Mouse (Mus musculus): ENCODE measurements at regions not wholly inside any gene's neighbourhood (a gene's known extent, or its start where the extent isn't known, plus 50 kb on each side); places are given as distances from the start of the nearest gene placed in this dataset.

DNA sequence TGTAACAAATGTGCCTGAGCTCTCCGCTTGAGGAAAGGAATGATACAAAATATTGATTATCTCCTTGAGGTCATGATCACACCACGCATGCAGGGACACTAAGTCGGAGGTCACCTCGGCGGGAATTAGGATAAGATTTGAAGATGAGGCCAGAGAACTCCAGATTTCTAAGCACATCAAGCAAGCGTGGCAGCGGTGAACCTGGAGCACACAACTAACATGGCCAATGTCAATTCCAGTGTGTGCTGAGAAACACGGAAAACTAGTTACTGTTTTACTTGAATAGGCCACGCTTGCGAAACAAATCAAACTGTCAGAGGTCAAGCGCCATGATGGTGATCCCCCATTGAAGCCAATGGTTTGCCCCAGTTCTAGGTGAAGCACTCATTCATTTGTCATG lies 743.3 kb upstream of the Sox9 start:
- no peak for TF ChIP-seq USF1 (IDR thresholded peaks at IDR 0.05; ENCODE audit: low read depth)
- no peak for TF ChIP-seq E2F4 (IDR thresholded peaks at IDR 0.05; ENCODE audit: insufficient read depth)
- no peak for TF ChIP-seq POLR2AphosphoS2 (IDR thresholded peaks at IDR 0.05; ENCODE audit: insufficient read length, low read depth)
- TF ChIP-seq POLR2A (IDR thresholded peaks at IDR 0.05; ENCODE audit: insufficient read length, low read depth) = no peak
- TF ChIP-seq TCF12 (IDR thresholded peaks at IDR 0.05; ENCODE audit: insufficient read depth, poor library complexity, severe bottlenecking) = no peak
- TF ChIP-seq TCF3 (IDR thresholded peaks at IDR 0.05; ENCODE audit: insufficient read length, low read depth) = no peak
- TF ChIP-seq MAX (IDR thresholded peaks at IDR 0.05; ENCODE audit: low read depth) = no peak
- no peak for TF ChIP-seq CEBPB (IDR thresholded peaks at IDR 0.05; ENCODE audit: insufficient read depth, poor library complexity, severe bottlenecking)
- TF ChIP-seq MYOD1 (IDR thresholded peaks at IDR 0.05; ENCODE audit: control insufficient read depth in 1 of 3, insufficient read length in 2 of 3, low read depth in 2 of 3) = no peak
- no peak for TF ChIP-seq REST (IDR thresholded peaks at IDR 0.05; ENCODE audit: insufficient read depth, insufficient read length)
- TF ChIP-seq MYOG (IDR thresholded peaks at IDR 0.05; ENCODE audit: control insufficient read depth in 1 of 3, insufficient read depth in 1 of 3, insufficient read length in 2 of 3, low read depth in 2 of 3) = no peak
